In genomic region chr7:46113435-46113834, GRCm38 (mm10) we compare ENCODE assay signal across 13 mouse cellular contexts. TPM values are rescaled to one million over a fixed set of nuclear protein-coding genes. Genes with fewer than 3 reads are reported as not detected.
DNase-seq lines count a peak whose midpoint lies in the region; ATAC-seq and TF ChIP-seq lines count a peak whose summit lies in the region.
"Had no signal": no experiment of that assay in that cellular context is flagged by ENCODE, and none has a peak within 500 bp of the region (broad histone marks: within the 10 kb centered on the region; RNA-seq: fewer than 3 reads in every experiment).

No protein-coding gene starts in this region.

- H3K27me3 ChIP-seq in forebrain, embryonic 15.5 days, result no peaks in the 10 kb centered on the region
- H3K27me3 ChIP-seq in forebrain, postnatal 0 days (ENCODE audit: insufficient read depth, low read length), result no peaks in the 10 kb centered on the region
- H3K27me3 ChIP-seq in embryonic facial prominence, embryonic 11.5 days (ENCODE audit: control insufficient read depth, insufficient read depth, low read length), result no peaks in the 10 kb centered on the region
- H3K27me3 ChIP-seq in neural tube, embryonic 14.5 days (ENCODE audit: control insufficient read depth, insufficient read depth, low read length), result no peaks in the 10 kb centered on the region
- H3K27me3 ChIP-seq: limb, embryonic 13.5 days had no signal

- H3K9me3 ChIP-seq in forebrain, embryonic 15.5 days, result no peaks in the 10 kb centered on the region
- no peaks in the 10 kb centered on the region for H3K9me3 ChIP-seq in forebrain, postnatal 0 days (ENCODE audit: low read length)
- no peaks in the 10 kb centered on the region for H3K9me3 ChIP-seq in embryonic facial prominence, embryonic 11.5 days (replicated peaks; ENCODE audit: control insufficient read depth, low read length)
- H3K9me3 ChIP-seq in neural tube, embryonic 14.5 days (ENCODE audit: control insufficient read depth, low read length), result no peaks in the 10 kb centered on the region
- H3K9me3 ChIP-seq: limb, embryonic 13.5 days had no signal

- TF ChIP-seq CTCF in forebrain, postnatal 0 days (IDR thresholded peaks at IDR 0.05; ENCODE audit: low read depth), result no peak

- intact Hi-C loops in left cerebral cortex, postnatal 4 days (cut with DNase I), result no loop called here

- 0 out of 2 replicates have a peak, but pooled peaks have one; percentile 14 for ATAC-seq in forebrain, embryonic 15.5 days (replicated peaks)
- no peak for ATAC-seq in forebrain, postnatal 0 days
- ATAC-seq in embryonic facial prominence, embryonic 11.5 days (replicated peaks; ENCODE audit: insufficient number of reproducible peaks, low FRiP score, low TSS enrichment, low read depth), result no peak
- ATAC-seq in neural tube, embryonic 14.5 days (ENCODE audit: low read depth), result peak; percentile 36; the same call in 1 of the 2 replicates

- no peaks in the 10 kb centered on the region for H3K36me3 ChIP-seq in forebrain, embryonic 15.5 days
- H3K36me3 ChIP-seq in forebrain, postnatal 0 days (ENCODE audit: insufficient read depth), result peaks cover 7% of the 10 kb centered on the region; the same call in 1 of the 2 replicates
- H3K36me3 ChIP-seq in embryonic facial prominence, embryonic 11.5 days (replicated peaks; ENCODE audit: control insufficient read depth, insufficient read depth, low read depth, low read length), result no peaks in the 10 kb centered on the region
- no peaks in the 10 kb centered on the region for H3K36me3 ChIP-seq in neural tube, embryonic 14.5 days (ENCODE audit: control insufficient read depth, insufficient read depth, low read length)
- H3K36me3 ChIP-seq: limb, embryonic 13.5 days had no signal

- 44% methylated on average over 3 of the region's 3 CpGs for WGBS in forebrain, embryonic 15.5 days
- 46% methylated on average over 3 of the region's 3 CpGs for WGBS in forebrain, postnatal 0 days
- WGBS in embryonic facial prominence, embryonic 11.5 days, result 56% methylated on average over 3 of the region's 3 CpGs
- 47% methylated on average over 3 of the region's 3 CpGs for WGBS in neural tube, embryonic 14.5 days

- no peak overlapping the region for H3K4me3 ChIP-seq in forebrain, embryonic 15.5 days
- H3K4me3 ChIP-seq in forebrain, postnatal 0 days (ENCODE audit: low read depth, low read length), result no peak overlapping the region
- no peak overlapping the region for H3K4me3 ChIP-seq in embryonic facial prominence, embryonic 11.5 days (ENCODE audit: low read depth, low read length)
- no peak overlapping the region for H3K4me3 ChIP-seq in neural tube, embryonic 14.5 days (ENCODE audit: low read depth, low read length)
- H3K4me3 ChIP-seq: limb, embryonic 13.5 days had no signal

- peaks cover 18% of the 10 kb centered on the region for H3K4me1 ChIP-seq in forebrain, embryonic 15.5 days
- H3K4me1 ChIP-seq in forebrain, postnatal 0 days (ENCODE audit: insufficient read depth), result no peaks in the 10 kb centered on the region
- no peaks in the 10 kb centered on the region for H3K4me1 ChIP-seq in embryonic facial prominence, embryonic 11.5 days (ENCODE audit: control insufficient read depth, insufficient read depth, low read length)
- peaks cover 15% of the 10 kb centered on the region for H3K4me1 ChIP-seq in neural tube, embryonic 14.5 days (ENCODE audit: control insufficient read depth, insufficient read depth, low read length)

- H3K27ac ChIP-seq in forebrain, embryonic 15.5 days (replicated peaks), result no peak overlapping the region
- no peak overlapping the region for H3K27ac ChIP-seq in forebrain, postnatal 0 days (ENCODE audit: low read depth, low read length)
- no peak overlapping the region for H3K27ac ChIP-seq in embryonic facial prominence, embryonic 11.5 days (replicated peaks; ENCODE audit: low read depth, low read length)
- H3K27ac ChIP-seq in neural tube, embryonic 14.5 days (ENCODE audit: low read depth, low read length), result peak overlapping the region; percentile 36
- H3K27ac ChIP-seq: limb, embryonic 13.5 days had no signal

- DNase-seq in forebrain, postnatal 0 days, result no peak
- DNase-seq in left cerebral cortex, postnatal 4 days, result peak; percentile 50
- no peak for DNase-seq in left cerebral cortex, adult 8-10 months (ENCODE audit: low spot score in 2 of 2)
- peak; percentile 41 for DNase-seq in embryonic facial prominence, embryonic 11.5 days (ENCODE audit: low spot score)
- no peak for DNase-seq in adrenal gland, adult 8-10 months
- DNase-seq in gastrocnemius, adult 18-20 months (ENCODE audit: low spot score), result no peak
- DNase-seq: kidney, adult 11 months; lung, adult 2 months had no signal

- no peak overlapping the region for H3K9ac ChIP-seq in forebrain, embryonic 15.5 days (replicated peaks)
- H3K9ac ChIP-seq in forebrain, postnatal 0 days, result no peak overlapping the region
- H3K9ac ChIP-seq in embryonic facial prominence, embryonic 11.5 days (replicated peaks; ENCODE audit: low read length), result no peak overlapping the region
- H3K9ac ChIP-seq in neural tube, embryonic 14.5 days (replicated peaks; ENCODE audit: low read depth, low read length), result no peak overlapping the region
- H3K9ac ChIP-seq: limb, embryonic 13.5 days had no signal

- no peak overlapping the region for H3K4me2 ChIP-seq in forebrain, embryonic 15.5 days (replicated peaks)
- no peak overlapping the region for H3K4me2 ChIP-seq in forebrain, postnatal 0 days (ENCODE audit: low read depth)
- no peak overlapping the region for H3K4me2 ChIP-seq in embryonic facial prominence, embryonic 11.5 days (ENCODE audit: low read depth, low read length)
- H3K4me2 ChIP-seq in neural tube, embryonic 14.5 days (ENCODE audit: low read depth, low read length), result no peak overlapping the region
- H3K4me2 ChIP-seq: limb, embryonic 13.5 days had no signal

RNA-seq across cellular contexts. Expression of gene Kcnj11, which starts 12.9 kb away (rescaled TPM):
- polyA plus RNA-seq in forebrain, embryonic 15.5 days (2015; fragmentation: Nextera tagmentation; extraction: Ambion mirVana), result 4.8 and 5.2 TPM in 2 replicates
- 13.1 TPM in 2 replicates for total RNA-seq in forebrain, postnatal 0 days (2014; rRNA removed)
- polyA plus RNA-seq in forebrain, postnatal 0 days (2015; fragmentation: Nextera tagmentation; extraction: Ambion mirVana), result 2.6 TPM in 2 replicates
- total RNA-seq in left cerebral cortex, postnatal 4 days (2021), result 10 to 100 TPM; 11.8 to 12.8 TPM
- total RNA-seq in left cerebral cortex, adult 8-10 months (2022), result 10 to 100 TPM; 38.1 to 45.7 (median 42.5) TPM
- polyA plus RNA-seq in embryonic facial prominence, embryonic 11.5 days (2014; fragmentation: Nextera tagmentation; extraction: Ambion mirVana), result 0.32 TPM in 1 of 2 replicates, not detected in the other
- 1.4 and 1.7 TPM in 2 replicates for polyA plus RNA-seq in neural tube, embryonic 14.5 days (2014; fragmentation: Nextera tagmentation; extraction: Ambion mirVana)
- total RNA-seq in adrenal gland, adult 8-10 months (2022), result 1 to 10 TPM; 1.1 to 2.7 (median 1.3) TPM
- 100 to 1,000 TPM; 121 to 133 TPM for total RNA-seq in gastrocnemius, adult 18-20 months (2021)
- total RNA-seq: granulocyte monocyte progenitor cell, adult 5-6 weeks; megakaryocyte, adult 5-6 weeks had no signal

Comparison
In these comparisons a context has a peak if more than half of its experiments do, and no peak if none do; other contexts are left out.
1. ATAC-seq: peak in forebrain, embryonic 15.5 days (single experiment) and neural tube, embryonic 14.5 days (single experiment); none in forebrain, postnatal 0 days (single experiment) and embryonic facial prominence, embryonic 11.5 days (single experiment).
2. DNase-seq: peak in left cerebral cortex, postnatal 4 days (single experiment) and embryonic facial prominence, embryonic 11.5 days (single experiment); none in forebrain, postnatal 0 days (single experiment), left cerebral cortex, adult 8-10 months (0 of 2), adrenal gland, adult 8-10 months (single experiment) and gastrocnemius, adult 18-20 months (single experiment).